23 mouse cellular contexts compared by ENCODE assay signal in the genomic region with DNA sequence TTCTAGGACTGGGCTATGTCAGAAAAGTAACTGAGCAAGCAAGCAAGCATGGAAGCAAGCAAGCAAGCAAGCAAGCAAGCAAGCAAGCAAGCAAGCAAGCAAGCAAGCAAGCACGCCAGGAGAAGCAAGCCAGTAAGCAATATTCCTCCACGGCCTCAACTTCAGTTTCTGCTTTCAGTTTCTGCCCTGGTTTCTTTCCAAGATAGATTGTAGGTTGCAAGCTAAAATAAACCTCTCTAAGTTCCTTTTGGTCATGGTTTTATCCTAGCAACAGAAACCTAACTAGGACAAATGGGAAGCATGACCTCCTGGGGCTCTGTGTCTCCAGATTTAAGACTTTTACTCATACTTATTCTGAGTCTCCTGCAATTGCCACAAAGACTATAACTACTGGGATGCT.
DNase-seq lines count a peak whose midpoint lies in the region; ATAC-seq and TF ChIP-seq lines count a peak whose summit lies in the region.
"Had no signal": no experiment of that assay in that cellular context is flagged by ENCODE, and none has a peak within 500 bp of the region (broad histone marks: within the 10 kb centered on the region; RNA-seq: fewer than 3 reads in every experiment).

No protein-coding gene starts in this region.

- peak; percentile 52 for ATAC-seq in frontal cortex, adult (ENCODE audit: low TSS enrichment)
- no peak for ATAC-seq in midbrain, embryonic 11.5 days (ENCODE audit: low FRiP score)
- ATAC-seq in midbrain, postnatal 0 days (ENCODE audit: low FRiP score), result no peak
- ATAC-seq: activated CD4-positive, CD25-positive, alpha-beta regulatory T cell, adult 4 months; CD4-positive, CD25-positive, alpha-beta regulatory T cell, adult 4 months; Patski had no signal

- no peak for TF ChIP-seq CTCF in midbrain, postnatal 0 days (IDR thresholded peaks at IDR 0.05)
- TF ChIP-seq CTCF in CH12.LX (conservative IDR thresholded peaks at IDR 0.05 in 1 of 2, IDR thresholded peaks at IDR 0.05 in 1 of 2; ENCODE audit: low read depth in 2 of 2, low read length in 2 of 2), result no peak

- H3K4me3 ChIP-seq in midbrain, embryonic 11.5 days (ENCODE audit: low read depth, low read length), result no peak overlapping the region
- no peak overlapping the region for H3K4me3 ChIP-seq in midbrain, postnatal 0 days (ENCODE audit: low read depth, low read length)
- H3K4me3 ChIP-seq in CH12.LX (replicated peaks in 1 of 3; ENCODE audit: low read depth in 2 of 3, low read length in 2 of 3, poor library complexity in 1 of 3), result no peak overlapping the region

- no peak overlapping the region for H3K9ac ChIP-seq in midbrain, embryonic 11.5 days (ENCODE audit: low read length)
- no peak overlapping the region for H3K9ac ChIP-seq in midbrain, postnatal 0 days (replicated peaks; ENCODE audit: low read length, poor library complexity, severe bottlenecking)
- no peak overlapping the region for H3K9ac ChIP-seq in CH12.LX (ENCODE audit: insufficient read depth, low read depth)

- H3K79me2 ChIP-seq in CH12.LX (replicated peaks; ENCODE audit: control insufficient read depth, extremely low read depth, insufficient read depth, poor library complexity, severe bottlenecking), result no peaks in the 10 kb centered on the region

- H3K4me1 ChIP-seq in midbrain, embryonic 11.5 days (ENCODE audit: control insufficient read depth, insufficient read depth, low read length), result no peaks in the 10 kb centered on the region
- H3K4me1 ChIP-seq in midbrain, postnatal 0 days (ENCODE audit: insufficient read depth, low read length), result no peaks in the 10 kb centered on the region
- no peaks in the 10 kb centered on the region for H3K4me1 ChIP-seq in CH12.LX (ENCODE audit: control insufficient read depth in 1 of 2, insufficient read depth in 2 of 2)

- no peaks in the 10 kb centered on the region for H3K9me3 ChIP-seq in midbrain, embryonic 11.5 days (ENCODE audit: control insufficient read depth, low read length)
- H3K9me3 ChIP-seq in midbrain, postnatal 0 days (ENCODE audit: low read length), result no peaks in the 10 kb centered on the region
- H3K9me3 ChIP-seq in CH12.LX (replicated peaks; ENCODE audit: low read length), result no peaks in the 10 kb centered on the region
- H3K9me3 ChIP-seq: G1E had no signal

- no peak overlapping the region for H3K27ac ChIP-seq in midbrain, embryonic 11.5 days (ENCODE audit: low read depth, low read length)
- H3K27ac ChIP-seq in midbrain, postnatal 0 days (ENCODE audit: low read depth, low read length), result no peak overlapping the region
- no peak overlapping the region for H3K27ac ChIP-seq in CH12.LX (ENCODE audit: insufficient read depth, low read depth)

- no peak for TF ChIP-seq EP300 in CH12.LX (IDR thresholded peaks at IDR 0.05; ENCODE audit: low read length)

- H3K4me2 ChIP-seq in midbrain, embryonic 11.5 days, result no peak overlapping the region
- no peak overlapping the region for H3K4me2 ChIP-seq in midbrain, postnatal 0 days (ENCODE audit: low read depth, low read length, poor library complexity, severe bottlenecking)
- peak overlapping the region; percentile 32; the same call in 1 of the 2 replicates for H3K4me2 ChIP-seq in CH12.LX (ENCODE audit: insufficient read depth, low read depth, poor library complexity, severe bottlenecking)

- no peaks in the 10 kb centered on the region for H3K36me3 ChIP-seq in midbrain, embryonic 11.5 days (ENCODE audit: control insufficient read depth, insufficient read depth, low read length)
- no peaks in the 10 kb centered on the region for H3K36me3 ChIP-seq in midbrain, postnatal 0 days (ENCODE audit: insufficient read depth, low read length)
- no peaks in the 10 kb centered on the region for H3K36me3 ChIP-seq in CH12.LX (replicated peaks in 1 of 2; ENCODE audit: control insufficient read depth in 1 of 2, insufficient read depth in 1 of 2, low read length in 1 of 2)
- H3K36me3 ChIP-seq: G1E had no signal

- WGBS in midbrain, embryonic 11.5 days, result 93% methylated on average over 2 of the region's 2 CpGs
- 81% methylated on average over 2 of the region's 2 CpGs for WGBS in midbrain, postnatal 0 days

- no peak for TF ChIP-seq RAD21 in CH12.LX (IDR thresholded peaks at IDR 0.05; ENCODE audit: low read depth, low read length)

- no peak for TF ChIP-seq POLR2A in CH12.LX (IDR thresholded peaks at IDR 0.05; ENCODE audit: low read depth, low read length)

- dilution Hi-C loops in CH12.LX (cut with MboI; ENCODE audit: extremely low pct_ligation_motif_present, extremely low pct_unique_long_range_greater_than_20kb, low sequenced_read_pairs), result no loop called here

- DNase-seq in frontal cortex, postnatal 10 days (ENCODE audit: low spot score in 2 of 2), result no peak
- peak; percentile 26 for DNase-seq in midbrain, embryonic 11.5 days (ENCODE audit: low spot score, missing footprints)
- no peak for DNase-seq in midbrain, postnatal 0 days (ENCODE audit: low spot score)
- DNase-seq in CH12.LX (ENCODE audit: extremely low read depth) (no peak), adipocyte (ENCODE audit: low spot score) (peak; percentile 60)
- DNase-seq in kidney, adult 8-10 months, result no peak
- DNase-seq in layer of hippocampus, adult 8-10 months (ENCODE audit: low spot score in 2 of 2), result no peak
- DNase-seq: adrenal gland, adult 2 months; adrenal gland, adult 8-10 months; adrenal gland, postnatal 10 days; adrenal gland, postnatal 14 days; adrenal gland, postnatal 25 days; adrenal gland, postnatal 36 days; B cell, adult 2 months; cerebellum, adult 11 months; cerebellum, adult 11-12 months; cerebellum, adult 18-20 months; cerebellum, adult 2 months had no signal

- in situ Hi-C loops in CH12.LX (cut with MboI; ENCODE audit: low pct_ligation_motif_present, low pct_unique_long_range_greater_than_20kb, low sequenced_read_pairs), result no loop called here

- H3K27me3 ChIP-seq in midbrain, embryonic 11.5 days (ENCODE audit: control insufficient read depth, insufficient read depth, low read length), result no peaks in the 10 kb centered on the region
- H3K27me3 ChIP-seq in midbrain, postnatal 0 days (ENCODE audit: insufficient read depth, low read length), result no peaks in the 10 kb centered on the region
- no peaks in the 10 kb centered on the region for H3K27me3 ChIP-seq in CH12.LX (replicated peaks)
- H3K27me3 ChIP-seq: Patski had no signal

TF ChIP-seq in CH12.LX, 34 proteins besides CTCF, POLR2A, EP300 and RAD21:
- TF ChIP-seq IRF4 (IDR thresholded peaks at IDR 0.05; ENCODE audit: low read depth, low read length), result no peak
- no peak for TF ChIP-seq PAX5 (IDR thresholded peaks at IDR 0.05; ENCODE audit: low read length)
- no peak for TF ChIP-seq ZNF384 (IDR thresholded peaks at IDR 0.05; ENCODE audit: low read depth, low read length)
- TF ChIP-seq MAZ (IDR thresholded peaks at IDR 0.05; ENCODE audit: low read depth, low read length), result no peak
- no peak for TF ChIP-seq MYC (IDR thresholded peaks at IDR 0.05; ENCODE audit: low read depth, low read length)
- no peak for TF ChIP-seq HCFC1 (IDR thresholded peaks at IDR 0.05; ENCODE audit: low read depth, low read length)
- TF ChIP-seq CHD1 (IDR thresholded peaks at IDR 0.05; ENCODE audit: low read depth, low read length), result no peak
- TF ChIP-seq MEF2A (IDR thresholded peaks at IDR 0.05; ENCODE audit: borderline replicate concordance, low read depth, low read length), result no peak

Comparison
In these comparisons a context has a peak if more than half of its experiments do, and no peak if none do; other contexts are left out.
1. DNase-seq: peak in midbrain, embryonic 11.5 days (single experiment) and adipocyte (single experiment); none in frontal cortex, postnatal 10 days (0 of 2), midbrain, postnatal 0 days (single experiment), CH12.LX (single experiment), kidney, adult 8-10 months (0 of 2) and layer of hippocampus, adult 8-10 months (0 of 2).